Mouse (Mus musculus): ENCODE measurements around the gene Rhog.

DNA sequence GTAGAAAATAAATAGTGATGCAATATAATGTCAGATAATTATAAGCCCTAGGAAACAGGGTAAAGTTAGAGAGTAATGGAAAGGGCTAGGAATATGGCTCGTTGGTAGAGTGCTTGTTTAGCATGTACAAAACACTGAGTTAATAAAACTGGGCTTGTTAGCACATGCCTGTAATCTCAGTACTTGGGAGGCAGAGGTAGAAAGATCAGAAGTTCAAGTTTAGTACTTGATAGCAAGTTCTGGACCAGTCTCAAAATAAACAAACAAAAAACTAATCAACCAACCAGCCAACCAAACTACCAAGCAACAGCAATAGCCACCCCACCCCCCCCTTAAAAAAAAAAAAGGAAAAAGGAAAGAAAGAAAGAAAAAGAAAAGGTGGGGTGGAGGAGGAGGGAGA lies 44.9 kb upstream of the Rhog start:
- TF ChIP-seq CTCF (IDR thresholded peaks at IDR 0.05; ENCODE audit: low read depth) (no peak), EP300 (IDR thresholded peaks at IDR 0.05; ENCODE audit: low read depth) (no peak)
